Mouse (Mus musculus) cerebellum, adult 2 months (tissue): ENCODE measurements around the gene Trim14.

Experiments
- CTCF ChIP-seq: fragments of 200-500 bp; IDR thresholded peaks from 2 replicates; pipeline ENCODE4 v1.5.1; 2011; ENCODE audit warnings: low read depth, mild to moderate bottlenecking, control low read depth, low read length, moderate library complexity, borderline replicate concordance; ENCODE audit not compliant: insufficient read depth
- POLR2A ChIP-seq: fragments of 200-500 bp; IDR thresholded peaks from 2 replicates; pipeline ENCODE4 v1.6.1; 2011; ENCODE audit warnings: low read length, control low read depth, borderline replicate concordance; ENCODE audit not compliant: insufficient read depth

GRCm38 (mm10) chr4:46451758-46452480 lies 84.0 kb downstream of the Trim14 start:
- TF ChIP-seq POLR2A (0 out of 2 replicates have a peak, but pooled peaks have one; percentile 25), CTCF (no peak)
